Comparison of ENCODE assay signal across 10 mouse cellular contexts in the genomic region with DNA sequence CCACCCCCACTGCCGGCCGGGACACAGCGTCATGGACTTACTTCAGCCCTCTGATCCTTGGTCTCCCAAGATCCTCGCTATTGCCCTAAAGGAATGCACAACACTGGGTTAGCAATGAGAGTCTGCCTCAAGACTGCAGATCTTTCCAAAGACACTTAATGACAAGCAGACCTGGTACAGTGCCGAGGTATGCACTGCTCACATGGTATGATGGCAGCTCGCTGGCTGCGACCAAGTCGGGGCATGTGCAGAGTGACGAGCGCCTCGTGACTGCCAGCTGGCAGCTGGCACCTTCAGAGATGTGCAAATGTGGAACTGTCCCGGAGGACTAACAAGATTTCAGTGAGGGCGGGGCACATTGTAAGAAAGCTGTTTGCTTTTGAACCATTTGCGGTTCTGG.
DNase-seq lines count a peak whose midpoint lies in the region; ATAC-seq and TF ChIP-seq lines count a peak whose summit lies in the region.
"Had no signal": no experiment of that assay in that cellular context is flagged by ENCODE, and none has a peak within 500 bp of the region (broad histone marks: within the 10 kb centered on the region; RNA-seq: fewer than 3 reads in every experiment).

No protein-coding gene starts in this region.

- peak overlapping the region; percentile 46 for H3K27ac ChIP-seq in hindbrain, embryonic 10.5 days
- no peak overlapping the region for H3K27ac ChIP-seq in hindbrain, embryonic 11.5 days (ENCODE audit: low read depth, low read length)
- H3K27ac ChIP-seq in hindbrain, postnatal 0 days: peak overlapping the region; percentile 6; the same call in 1 of the 2 replicates
- no peak overlapping the region for H3K27ac ChIP-seq in neural tube, embryonic 15.5 days (replicated peaks)

- no peak overlapping the region for H3K4me2 ChIP-seq in hindbrain, embryonic 11.5 days (replicated peaks; ENCODE audit: low read depth, low read length)
- no peak overlapping the region for H3K4me2 ChIP-seq in hindbrain, postnatal 0 days (ENCODE audit: low read depth, low read length)
- H3K4me2 ChIP-seq in neural tube, embryonic 15.5 days: no peak overlapping the region

- no peak for ATAC-seq in hindbrain, embryonic 11.5 days (ENCODE audit: low FRiP score)
- ATAC-seq in hindbrain, postnatal 0 days: peak; percentile 86
- ATAC-seq in neural tube, embryonic 15.5 days (ENCODE audit: low FRiP score): peak; percentile 69; the same call in 1 of the 2 replicates
- no peak for ATAC-seq in cerebellum, adult (ENCODE audit: insufficient number of reproducible peaks, low FRiP score, low TSS enrichment)

- no peak overlapping the region for H3K4me3 ChIP-seq in hindbrain, embryonic 10.5 days
- H3K4me3 ChIP-seq in hindbrain, embryonic 11.5 days (ENCODE audit: low read depth, low read length): no peak overlapping the region
- H3K4me3 ChIP-seq in hindbrain, postnatal 0 days (ENCODE audit: low read length): no peak overlapping the region
- no peak overlapping the region for H3K4me3 ChIP-seq in neural tube, embryonic 15.5 days (replicated peaks)
- H3K4me3 ChIP-seq: myocyte had no signal

- no peaks in the 10 kb centered on the region for H3K27me3 ChIP-seq in hindbrain, embryonic 10.5 days (ENCODE audit: insufficient read depth, poor library complexity, severe bottlenecking)
- H3K27me3 ChIP-seq in hindbrain, embryonic 11.5 days (ENCODE audit: control insufficient read depth, insufficient read depth, low read length): no peaks in the 10 kb centered on the region
- H3K27me3 ChIP-seq in hindbrain, postnatal 0 days (ENCODE audit: insufficient read depth, low read length): no peaks in the 10 kb centered on the region
- no peaks in the 10 kb centered on the region for H3K27me3 ChIP-seq in neural tube, embryonic 15.5 days (replicated peaks)

- DNase-seq in hindbrain, embryonic 10.5 days (ENCODE audit: low spot score): no peak
- DNase-seq in hindbrain, embryonic 11.5 days (ENCODE audit: low spot score): no peak
- DNase-seq in frontal cortex, adult 2 months (ENCODE audit: extremely low spot score in 1 of 2, low spot score in 1 of 2): peak; percentile 57 to 74
- peak; percentile 84 for DNase-seq in hindbrain, postnatal 0 days (ENCODE audit: low spot score)
- DNase-seq in left cerebral cortex, adult 8-10 months (ENCODE audit: low spot score in 2 of 2): peak; percentile 28 to 77
- no peak for DNase-seq in urinary bladder, adult 2 months (ENCODE audit: low spot score)

- H3K9me3 ChIP-seq in hindbrain, embryonic 10.5 days: no peaks in the 10 kb centered on the region
- H3K9me3 ChIP-seq in hindbrain, embryonic 11.5 days (ENCODE audit: control insufficient read depth, low read length): no peaks in the 10 kb centered on the region
- no peaks in the 10 kb centered on the region for H3K9me3 ChIP-seq in hindbrain, postnatal 0 days (ENCODE audit: low read length)
- H3K9me3 ChIP-seq in neural tube, embryonic 15.5 days (replicated peaks): no peaks in the 10 kb centered on the region
- H3K9me3 ChIP-seq: G1E had no signal

- no peaks in the 10 kb centered on the region for H3K36me3 ChIP-seq in hindbrain, embryonic 10.5 days
- H3K36me3 ChIP-seq in hindbrain, embryonic 11.5 days (ENCODE audit: control insufficient read depth, insufficient read depth, low read length): no peaks in the 10 kb centered on the region
- no peaks in the 10 kb centered on the region for H3K36me3 ChIP-seq in hindbrain, postnatal 0 days (ENCODE audit: insufficient read depth, low read length)
- no peaks in the 10 kb centered on the region for H3K36me3 ChIP-seq in neural tube, embryonic 15.5 days

- H3K9ac ChIP-seq in hindbrain, embryonic 11.5 days (ENCODE audit: low read depth, low read length): no peak overlapping the region
- H3K9ac ChIP-seq in hindbrain, postnatal 0 days (replicated peaks; ENCODE audit: low read length): no peak overlapping the region
- no peak overlapping the region for H3K9ac ChIP-seq in neural tube, embryonic 15.5 days (replicated peaks)

- TF ChIP-seq CTCF in hindbrain, postnatal 0 days (IDR thresholded peaks at IDR 0.05; ENCODE audit: low read depth): no peak

- WGBS in hindbrain, embryonic 10.5 days: 73% methylated on average over 14 of the region's 14 CpGs
- WGBS in hindbrain, embryonic 11.5 days: 76% methylated on average over 14 of the region's 14 CpGs
- 47% methylated on average over 14 of the region's 14 CpGs for WGBS in hindbrain, postnatal 0 days
- WGBS in neural tube, embryonic 15.5 days: 63% methylated on average over 14 of the region's 14 CpGs

- peaks cover 51% of the 10 kb centered on the region for H3K4me1 ChIP-seq in hindbrain, embryonic 10.5 days (replicated peaks)
- no peaks in the 10 kb centered on the region; the same call in none of the 2 replicates for H3K4me1 ChIP-seq in hindbrain, embryonic 11.5 days (replicated peaks; ENCODE audit: control insufficient read depth, insufficient read depth, low read length)
- H3K4me1 ChIP-seq in hindbrain, postnatal 0 days (ENCODE audit: insufficient read depth, low read length): peaks cover 26% of the 10 kb centered on the region; the same call in 1 of the 2 replicates
- peaks cover 19% of the 10 kb centered on the region for H3K4me1 ChIP-seq in neural tube, embryonic 15.5 days

Comparison
In these comparisons a context has a peak if more than half of its experiments do, and no peak if none do; other contexts are left out.
1. DNase-seq: peak in frontal cortex, adult 2 months (2 of 2), hindbrain, postnatal 0 days (single experiment) and left cerebral cortex, adult 8-10 months (2 of 2); none in hindbrain, embryonic 10.5 days (single experiment), hindbrain, embryonic 11.5 days (single experiment) and urinary bladder, adult 2 months (single experiment).
2. H3K27ac ChIP-seq: peak in hindbrain, embryonic 10.5 days (single experiment) and hindbrain, postnatal 0 days (single experiment); none in hindbrain, embryonic 11.5 days (single experiment) and neural tube, embryonic 15.5 days (single experiment).
3. ATAC-seq: peak in hindbrain, postnatal 0 days (single experiment) and neural tube, embryonic 15.5 days (single experiment); none in hindbrain, embryonic 11.5 days (single experiment) and cerebellum, adult (single experiment).